Mouse (Mus musculus): ENCODE measurements around the gene Tmprss4. TPM values are rescaled to one million over a fixed set of nuclear protein-coding genes. Genes with fewer than 3 reads are reported as not detected.

The Tmprss4 gene
- polyA plus RNA-seq, 1 experiment from 2014 or later = not detected

DNA sequence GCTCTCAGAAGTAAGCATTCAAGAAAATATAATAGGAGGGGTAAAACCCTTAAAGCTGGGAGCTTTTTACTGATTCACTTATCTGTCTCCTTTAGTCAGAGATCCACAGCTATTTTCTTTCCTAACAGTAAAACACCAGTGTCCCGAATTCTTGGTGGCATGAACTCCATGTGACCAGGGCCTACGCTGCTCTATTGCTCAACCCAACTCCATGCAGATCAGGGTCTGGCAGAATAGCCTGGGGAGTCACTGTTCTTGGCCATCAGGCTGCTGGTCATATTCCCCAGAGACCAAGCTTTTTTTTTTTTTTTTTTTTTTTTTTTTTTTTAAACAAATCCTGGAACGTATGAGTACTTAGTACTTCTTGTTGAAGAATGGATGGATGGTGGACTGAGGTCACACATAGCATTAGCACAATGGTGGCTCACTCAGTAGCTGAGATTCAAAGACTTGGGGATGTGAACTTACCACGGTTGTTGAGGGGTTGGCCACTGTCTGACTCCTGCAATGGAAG, 14.2 kb downstream of the Tmprss4 start:
- no peaks in the 10 kb centered on the region for H3K9me3 ChIP-seq
- no peak for ATAC-seq (ENCODE audit: low FRiP score)
- WGBS = 87% methylated on average over 4 of the region's 4 CpGs
- H3K27me3 ChIP-seq = 0 out of 2 replicates have a peak, but pooled peaks cover 3% of the 10 kb centered on the region
- no peak overlapping the region for H3K4me2 ChIP-seq
- H3K27ac ChIP-seq = no peak overlapping the region
- no peaks in the 10 kb centered on the region for H3K4me1 ChIP-seq (replicated peaks)
- H3K9ac ChIP-seq = no peak overlapping the region
- no peaks in the 10 kb centered on the region for H3K36me3 ChIP-seq
- no peak overlapping the region for H3K4me3 ChIP-seq

DNA sequence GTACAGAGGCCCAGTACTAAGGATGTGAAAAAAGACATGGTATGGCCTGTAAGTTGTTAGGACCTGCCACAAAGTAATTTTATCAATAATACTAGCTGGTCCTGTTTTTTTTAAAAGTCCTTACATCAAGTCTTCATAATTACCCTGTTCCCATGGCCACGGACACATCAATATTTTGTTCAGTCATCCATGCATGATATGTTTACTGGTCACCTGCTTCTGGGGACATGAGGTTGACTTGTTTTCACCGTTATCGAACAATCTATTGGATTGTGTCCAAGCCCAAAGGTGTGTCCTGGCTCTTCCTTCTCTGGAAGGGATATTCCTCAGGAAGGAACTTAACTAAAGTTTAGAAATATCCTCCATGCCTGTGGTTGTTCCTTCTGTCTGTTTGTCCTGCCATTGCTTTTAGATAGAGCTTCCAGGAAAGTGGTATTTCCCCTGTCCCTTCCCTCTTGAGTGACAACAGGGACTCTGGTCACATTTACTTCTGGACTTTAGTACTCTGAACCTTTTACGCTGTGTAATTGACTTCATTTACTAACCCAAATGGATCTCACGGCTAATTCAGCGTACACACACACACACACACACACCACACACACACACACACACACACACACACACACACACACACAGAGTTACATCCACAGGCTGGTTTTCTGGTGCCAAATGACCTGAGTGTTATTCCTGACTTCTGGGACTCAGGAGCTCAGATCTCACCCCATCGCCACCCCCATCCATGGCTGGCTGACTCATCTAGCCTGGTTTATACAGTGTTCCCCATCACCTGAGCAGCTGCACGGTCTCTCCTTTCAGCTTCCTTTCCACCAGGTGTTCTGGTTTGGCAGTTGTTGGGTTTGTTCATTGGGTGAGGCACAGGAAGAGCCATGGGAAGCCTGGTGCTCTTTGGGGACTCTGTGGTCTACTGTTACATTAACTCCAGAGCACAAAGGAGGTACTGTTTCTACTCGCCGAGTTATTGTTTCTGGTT, 15.0 kb downstream of the Tmprss4 start:
- no peak for ATAC-seq (ENCODE audit: low FRiP score)
- Histone ChIP-seq H3K9ac (no peak overlapping the region), H3K4me1 (replicated peaks) (no peaks in the 10 kb centered on the region), H3K4me3 (no peak overlapping the region), H3K27me3 (no peaks in the 10 kb centered on the region), H3K9me3 (no peaks in the 10 kb centered on the region), H3K27ac (no peak overlapping the region), H3K4me2 (no peak overlapping the region), H3K36me3 (no peaks in the 10 kb centered on the region)
- 89% methylated on average over 10 of the region's 10 CpGs for WGBS

DNA sequence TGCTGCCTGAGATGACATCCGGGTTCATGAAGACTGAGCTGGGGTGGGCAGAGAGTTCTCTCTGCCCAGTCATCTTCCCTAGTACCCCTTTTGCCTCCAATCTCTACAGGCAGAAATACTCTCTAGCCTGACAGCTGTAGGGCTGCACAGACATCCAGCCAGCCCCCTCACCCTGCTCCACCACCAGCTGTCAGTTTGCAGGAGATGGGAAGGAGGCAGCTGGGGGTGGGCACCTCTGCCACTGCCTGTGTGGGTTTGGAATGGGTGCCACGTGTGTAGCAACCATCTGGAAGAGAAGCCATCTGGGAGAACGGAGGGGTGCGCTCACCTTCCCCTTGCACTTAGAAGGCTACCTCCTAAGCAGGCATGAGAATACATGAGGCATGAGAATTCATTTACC, 18.6 kb downstream of the Tmprss4 start:
- Histone ChIP-seq H3K9ac (no peak overlapping the region), H3K27ac (no peak overlapping the region), H3K4me3 (no peak overlapping the region), H3K27me3 (0 out of 2 replicates have a peak, but pooled peaks cover 3% of the 10 kb centered on the region), H3K4me2 (no peak overlapping the region), H3K36me3 (no peaks in the 10 kb centered on the region), H3K9me3 (no peaks in the 10 kb centered on the region), H3K4me1 (replicated peaks) (no peaks in the 10 kb centered on the region)
- ATAC-seq (ENCODE audit: low FRiP score) = no peak
- 78% methylated on average over 4 of the region's 4 CpGs for WGBS

DNA sequence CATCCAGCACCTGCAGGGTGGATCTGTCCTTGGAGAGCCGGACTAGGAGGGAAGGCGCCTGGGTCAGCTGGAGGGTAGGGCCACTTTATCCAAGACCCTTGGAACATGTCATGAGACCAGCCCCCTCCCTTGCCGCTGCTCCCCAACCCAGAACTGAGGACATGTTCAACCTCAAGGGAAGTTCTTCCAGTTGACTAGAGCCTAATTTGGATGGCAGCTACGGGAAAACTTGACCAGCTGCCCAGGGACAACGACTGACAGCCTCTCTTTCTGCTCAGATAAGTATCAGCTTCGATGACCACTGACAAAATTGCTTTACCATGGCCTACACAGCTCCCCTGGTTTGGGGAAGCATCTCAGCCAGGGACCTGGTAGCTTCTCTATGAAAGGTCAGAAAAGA, 20.6 kb downstream of the Tmprss4 start:
- ATAC-seq (ENCODE audit: low FRiP score) = no peak
- no peaks in the 10 kb centered on the region for H3K36me3 ChIP-seq
- H3K9me3 ChIP-seq = no peaks in the 10 kb centered on the region
- H3K27me3 ChIP-seq = 0 out of 2 replicates have a peak, but pooled peaks cover 3% of the 10 kb centered on the region
- no peak overlapping the region for H3K4me2 ChIP-seq
- no peak overlapping the region for H3K27ac ChIP-seq
- H3K4me3 ChIP-seq = no peak overlapping the region
- H3K9ac ChIP-seq = no peak overlapping the region
- no peaks in the 10 kb centered on the region for H3K4me1 ChIP-seq (replicated peaks)
- 85% methylated on average over 6 of the region's 6 CpGs for WGBS

DNA sequence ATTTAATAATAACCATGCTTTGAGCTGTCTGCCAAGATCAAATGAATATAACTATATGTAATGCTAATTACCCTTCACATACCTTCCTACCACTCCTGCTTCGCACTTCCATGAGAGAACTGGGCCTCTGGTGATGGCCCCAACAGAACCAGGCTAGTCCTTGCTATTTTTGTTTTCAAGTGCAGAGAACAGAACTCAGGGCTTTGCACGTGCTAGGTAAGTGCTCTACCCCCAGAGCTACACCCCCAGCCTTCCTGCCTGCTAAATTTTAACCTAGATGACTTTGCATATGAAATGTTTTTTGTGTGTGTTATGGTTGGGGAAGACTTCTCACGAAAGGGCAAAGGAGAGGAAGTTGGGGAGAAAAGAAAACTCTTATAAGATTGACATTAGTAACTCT, 21.4 kb downstream of the Tmprss4 start:
- H3K27me3 ChIP-seq = 0 out of 2 replicates have a peak, but pooled peaks cover 3% of the 10 kb centered on the region
- no peaks in the 10 kb centered on the region for H3K36me3 ChIP-seq
- H3K4me2 ChIP-seq = no peak overlapping the region
- H3K27ac ChIP-seq = no peak overlapping the region
- H3K4me1 ChIP-seq (replicated peaks) = no peaks in the 10 kb centered on the region
- no peaks in the 10 kb centered on the region for H3K9me3 ChIP-seq
- WGBS = 64% methylated on average over 3 of the region's 3 CpGs
- H3K9ac ChIP-seq = no peak overlapping the region
- no peak overlapping the region for H3K4me3 ChIP-seq
- no peak for ATAC-seq (ENCODE audit: low FRiP score)

DNA sequence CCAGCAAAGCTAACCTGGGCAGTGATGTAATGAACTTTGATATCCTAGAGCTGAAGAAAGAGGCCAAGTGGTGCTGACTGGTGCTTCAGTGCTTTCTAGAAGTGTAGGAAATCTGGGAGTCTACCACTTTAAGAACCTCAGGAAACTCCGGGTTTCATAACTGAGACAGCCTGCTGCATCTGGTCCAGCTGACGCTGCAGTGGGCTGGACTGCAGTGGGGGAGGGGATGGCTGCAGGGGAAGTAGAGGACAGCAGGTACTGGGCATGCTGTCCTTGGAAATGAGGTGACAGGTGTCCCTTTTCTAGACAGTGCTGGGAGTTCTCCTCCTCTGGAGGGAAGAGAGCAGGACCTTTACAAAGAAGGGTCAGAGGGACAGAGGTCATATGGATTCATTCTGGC, 22.1 kb downstream of the Tmprss4 start, which contains the start of gene BC049352:
TSS of gene BC049352 (plus strand) at position 238 of the 400 bp plus-strand sequence.
- Histone ChIP-seq H3K4me2 (no peak within 1 kb of the TSS), H3K9me3 (no peaks in the 10 kb centered on the region), H3K4me3 (no peak within 1 kb of the TSS), H3K9ac (0 out of 2 replicates have a peak within 1 kb of the TSS, but pooled peaks have one; percentile 29), H3K36me3 (no peaks in the 10 kb centered on the region), H3K27ac (no peak within 1 kb of the TSS), H3K27me3 (0 out of 2 replicates have a peak, but pooled peaks cover 3% of the 10 kb centered on the region), H3K4me1 (replicated peaks) (no peaks in the 10 kb centered on the region)
- ATAC-seq (ENCODE audit: low FRiP score) = no peak
- 33% methylated on average over 2 of the region's 2 CpGs for WGBS

DNA sequence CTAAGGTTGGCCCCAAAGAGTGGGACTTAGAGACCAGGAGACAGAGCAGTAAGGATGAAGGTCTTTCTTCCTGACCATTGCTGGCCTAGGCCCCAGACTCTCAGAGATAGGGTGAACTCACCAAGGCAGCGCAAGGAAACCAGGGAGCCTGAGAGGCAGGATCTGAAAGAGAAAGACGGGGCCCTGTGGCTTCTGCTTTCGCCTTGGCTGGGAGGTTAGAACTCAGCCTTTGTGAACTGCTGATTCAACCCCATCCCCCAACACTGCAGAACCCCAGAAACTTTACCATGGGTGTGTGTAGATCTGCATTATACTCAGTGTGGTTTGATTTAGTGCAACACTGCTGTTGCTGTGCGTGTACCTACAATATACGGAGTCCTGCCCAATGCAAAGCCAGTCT, 24.6 kb downstream of the Tmprss4 start:
- Histone ChIP-seq H3K27ac (no peak overlapping the region), H3K4me1 (replicated peaks) (no peaks in the 10 kb centered on the region), H3K4me2 (no peak overlapping the region), H3K9me3 (no peaks in the 10 kb centered on the region), H3K27me3 (0 out of 2 replicates have a peak, but pooled peaks cover 3% of the 10 kb centered on the region), H3K9ac (no peak overlapping the region), H3K4me3 (no peak overlapping the region), H3K36me3 (no peaks in the 10 kb centered on the region)
- no peak for ATAC-seq (ENCODE audit: low FRiP score)
- 97% methylated on average over 5 of the region's 5 CpGs for WGBS

DNA sequence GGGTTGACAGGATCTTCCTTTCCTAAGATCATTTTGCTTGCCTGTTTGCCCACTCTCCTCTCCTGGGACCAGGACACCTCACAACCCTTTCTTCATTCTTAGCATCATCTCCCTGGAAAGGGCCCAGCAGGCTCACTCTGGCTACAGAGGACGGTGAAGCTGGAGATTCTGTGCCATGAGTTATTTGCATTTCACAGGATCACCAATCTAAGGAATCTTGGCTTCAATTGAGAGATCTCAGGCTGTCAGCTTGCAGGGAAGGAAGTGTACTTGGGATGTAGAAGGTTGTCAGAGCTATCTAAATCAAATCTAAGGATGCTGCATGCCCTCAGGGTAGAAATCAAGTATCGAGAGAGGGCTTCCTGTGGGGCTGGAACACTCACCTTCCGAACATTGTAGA, 30.4 kb downstream of the Tmprss4 start:
- 74% methylated on average over 3 of the region's 3 CpGs for WGBS

DNA sequence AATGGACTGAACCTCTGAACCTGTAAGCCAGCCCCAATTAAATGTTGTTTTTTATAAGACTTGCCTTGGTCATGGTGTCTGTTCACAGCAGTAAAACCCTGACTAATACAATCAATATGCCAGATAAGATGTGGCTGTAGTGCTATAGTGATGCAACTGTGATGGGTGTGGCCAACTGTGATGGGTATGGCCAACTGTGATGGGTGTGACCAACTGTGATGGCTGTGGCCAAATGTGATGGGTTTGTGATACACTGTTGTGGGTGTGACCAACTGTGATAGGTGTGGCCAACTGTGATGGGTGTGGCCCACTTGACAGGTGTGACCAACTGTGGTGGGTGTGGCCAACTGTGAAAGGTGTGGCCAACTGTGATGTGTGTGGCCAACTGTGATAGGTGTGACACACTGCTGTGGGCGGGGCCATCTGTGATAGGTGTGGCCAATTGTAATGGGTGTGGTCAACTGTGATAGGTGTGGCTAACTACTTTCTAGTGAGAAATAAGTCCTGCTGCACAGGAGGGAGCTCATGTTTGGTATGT, 32.8 kb downstream of the Tmprss4 start:
- ATAC-seq (ENCODE audit: low FRiP score) = no peak
- Histone ChIP-seq H3K4me2 (no peak overlapping the region), H3K4me3 (no peak overlapping the region), H3K4me1 (replicated peaks) (no peaks in the 10 kb centered on the region), H3K9ac (no peak overlapping the region), H3K36me3 (no peaks in the 10 kb centered on the region), H3K27me3 (0 out of 2 replicates have a peak, but pooled peaks cover 2% of the 10 kb centered on the region), H3K9me3 (no peaks in the 10 kb centered on the region), H3K27ac (no peak overlapping the region)
- 75% methylated on average over 1 of the region's 1 CpGs for WGBS

More for the DNA sequence above, 30.4 kb downstream of the Tmprss4 start:
- H3K4me3 ChIP-seq = no peak overlapping the region
- no peak overlapping the region for H3K9ac ChIP-seq
- H3K4me2 ChIP-seq = no peak overlapping the region
- H3K9me3 ChIP-seq = no peaks in the 10 kb centered on the region
- no peaks in the 10 kb centered on the region for H3K4me1 ChIP-seq (replicated peaks)
- H3K27me3 ChIP-seq = no peaks in the 10 kb centered on the region
- H3K27ac ChIP-seq = no peak overlapping the region
- no peaks in the 10 kb centered on the region for H3K36me3 ChIP-seq
- no peak for ATAC-seq (ENCODE audit: low FRiP score)

DNA sequence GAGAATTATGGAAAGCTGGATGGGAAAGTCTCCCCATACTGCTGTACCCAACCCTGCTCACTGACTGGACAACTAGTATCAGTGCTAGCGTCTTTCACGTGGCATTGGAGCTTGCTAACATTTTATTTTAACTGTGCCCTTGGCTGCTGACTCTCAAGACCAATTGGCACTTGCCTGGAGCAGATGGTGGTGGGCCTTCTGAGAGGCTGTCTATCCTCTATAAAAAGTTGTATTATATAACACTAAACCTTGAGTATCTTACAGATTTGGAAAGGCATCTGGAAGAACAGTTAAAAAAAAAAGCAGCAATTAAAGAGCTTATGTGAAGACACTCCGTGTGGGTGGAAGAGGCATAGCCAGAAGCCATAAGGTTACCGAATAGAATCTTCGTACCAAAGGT, 33.7 kb downstream of the Tmprss4 start:
- Histone ChIP-seq H3K4me1 (replicated peaks) (no peaks in the 10 kb centered on the region), H3K9ac (no peak overlapping the region), H3K27ac (no peak overlapping the region), H3K4me3 (no peak overlapping the region), H3K27me3 (0 out of 2 replicates have a peak, but pooled peaks cover 2% of the 10 kb centered on the region), H3K4me2 (no peak overlapping the region), H3K9me3 (no peaks in the 10 kb centered on the region), H3K36me3 (no peaks in the 10 kb centered on the region)
- WGBS = 90% methylated on average over 5 of the region's 5 CpGs
- no peak for ATAC-seq (ENCODE audit: low FRiP score)

DNA sequence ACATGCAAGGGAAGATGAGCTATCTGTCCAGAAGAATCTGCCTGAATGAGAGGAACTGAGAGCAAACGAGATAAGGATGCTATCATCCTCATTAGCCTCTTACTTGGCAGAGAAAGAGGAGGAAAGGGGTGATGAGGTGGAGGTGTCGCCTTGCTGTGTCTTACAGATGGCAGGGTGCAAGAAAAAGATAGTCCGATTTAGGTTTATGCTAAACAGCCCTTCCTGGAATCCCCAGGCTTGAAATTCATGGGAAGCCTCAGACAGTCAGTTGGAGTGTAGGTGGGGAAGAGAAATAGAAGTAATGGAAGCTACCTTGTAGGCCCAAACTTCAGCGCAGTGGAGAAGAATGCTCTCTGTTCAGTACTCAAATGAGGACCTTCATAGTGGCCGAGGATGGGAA, 36.0 kb downstream of the Tmprss4 start:
- Histone ChIP-seq H3K36me3 (no peaks in the 10 kb centered on the region), H3K9me3 (no peaks in the 10 kb centered on the region), H3K4me1 (replicated peaks) (no peaks in the 10 kb centered on the region), H3K9ac (no peak overlapping the region), H3K27me3 (0 out of 2 replicates have a peak, but pooled peaks cover 2% of the 10 kb centered on the region), H3K4me2 (no peak overlapping the region), H3K27ac (no peak overlapping the region), H3K4me3 (no peak overlapping the region)
- WGBS = 83% methylated on average over 5 of the region's 5 CpGs
- no peak for ATAC-seq (ENCODE audit: low FRiP score)

DNA sequence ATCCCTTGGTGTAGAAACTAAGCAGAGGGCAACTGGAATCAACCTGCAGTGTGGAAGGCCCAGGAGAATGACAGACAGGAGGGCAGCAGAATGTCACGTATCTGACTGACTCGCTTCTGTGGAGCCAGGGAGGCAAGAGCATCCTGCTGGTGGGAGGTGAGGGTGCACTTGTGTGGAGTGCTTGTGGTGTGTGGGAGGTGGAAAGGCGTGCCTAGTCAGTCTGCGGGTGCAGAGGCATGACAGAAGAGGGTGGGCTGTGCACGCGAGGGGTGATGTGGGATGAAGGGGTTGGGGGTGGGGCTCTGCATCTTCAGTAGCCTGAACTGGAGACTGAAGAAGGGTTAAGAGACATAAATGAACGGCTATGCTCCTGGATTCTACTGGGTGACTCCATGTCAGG, 50.5 kb downstream of the Tmprss4 start:
- H3K4me2 ChIP-seq = no peak overlapping the region
- H3K4me3 ChIP-seq = no peak overlapping the region
- H3K27me3 ChIP-seq = peaks cover 22% of the 10 kb centered on the region; the same call in 1 of the 2 replicates
- H3K9me3 ChIP-seq = no peaks in the 10 kb centered on the region; the same call in 1 of the 2 replicates
- ATAC-seq (ENCODE audit: low FRiP score) = no peak
- H3K27ac ChIP-seq = no peak overlapping the region
- no peaks in the 10 kb centered on the region for H3K36me3 ChIP-seq
- 83% methylated on average over 7 of the region's 7 CpGs for WGBS
- H3K4me1 ChIP-seq (replicated peaks) = no peaks in the 10 kb centered on the region
- no peak overlapping the region for H3K9ac ChIP-seq

Data from hindbrain, embryonic 13.5 days (tissue).